Mouse (Mus musculus): ENCODE data around the gene Swi5. TPM values are rescaled to one million over a fixed set of nuclear protein-coding genes. Genes with fewer than 3 reads are reported as not detected.

The Swi5 gene
- 100 to 1,000 TPM in 1 of 2 experiments, 10 to 100 TPM in 1; 86.0 to 107 TPM for total RNA-seq (2023)

GRCm38 (mm10) chr2:32287923-32288367 lies at the start of gene Swi5:
Gene Swi5, minus strand, starts transcription at chr2:32288075.

GRCm38 (mm10) chr2:32287334-32287840 lies 488 bp downstream of the Swi5 start, which contains the start of gene Golga2:
Gene Golga2, plus strand, starts transcription at chr2:32287384.

DNA sequence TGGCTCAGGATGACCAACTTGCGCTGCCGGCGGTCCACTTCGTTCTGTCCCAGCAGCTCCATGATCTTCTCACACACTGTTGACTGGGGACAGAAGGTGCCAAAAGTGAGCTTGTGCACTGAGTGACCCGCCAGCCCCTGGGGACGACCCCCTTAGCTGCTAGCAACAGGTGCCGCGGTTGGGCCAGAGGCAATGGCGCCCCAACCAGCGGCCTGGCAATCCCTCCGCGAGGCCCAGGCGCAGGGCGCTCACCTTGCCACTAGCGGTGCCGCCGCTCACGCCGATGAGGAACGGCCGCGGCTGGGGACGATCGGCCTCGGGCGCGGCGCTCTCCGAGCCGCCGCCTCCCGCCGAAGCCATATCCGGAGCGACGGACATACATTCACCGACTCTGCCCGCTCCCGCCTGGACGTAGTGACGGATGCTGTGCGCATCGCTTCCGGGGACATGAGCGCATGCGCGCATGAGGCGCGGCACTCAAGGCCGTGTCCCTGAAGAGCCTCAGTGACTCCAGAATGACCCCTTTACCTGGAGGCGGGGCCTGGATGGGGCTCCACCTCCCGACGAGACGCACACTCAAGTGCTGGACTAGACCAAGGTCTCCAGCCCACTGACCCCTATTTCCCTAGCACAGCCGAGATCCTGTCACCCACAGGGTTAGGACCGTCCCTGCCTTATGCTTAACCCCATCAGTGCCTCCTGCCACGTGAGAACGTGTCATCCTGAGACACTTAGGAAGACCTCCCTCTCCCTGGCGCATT lies 28.0 kb downstream of the Swi5 start, which contains the start of gene Uck1:
Uck1 (minus strand) TSS at position 503 of the 761 bp plus-strand sequence.

GRCm38 (mm10) chr2:32235886-32236759 lies 51.8 kb downstream of the Swi5 start, which contains the start of gene Pomt1:
Gene Pomt1, plus strand, starts transcription at chr2:32236590.

Other genes with a start within 250 kb of the Swi5 start
- gene Fam78a, start 203.2 kb downstream of the Swi5 start, total RNA-seq (2023), result 10 to 100 TPM; 21.2 to 21.3 TPM
- gene Plpp7, start 192.5 kb downstream of the Swi5 start, total RNA-seq (2023), result under 1 TPM in 1 of 2 experiments, not detected in 1; 0.64 TPM
- gene Prrc2b, start 137.0 kb downstream of the Swi5 start, total RNA-seq (2023), result 100 to 1,000 TPM; 101 to 102 TPM
- 10 to 100 TPM; 23.8 to 24.8 TPM for gene Pomt1, start 51.5 kb downstream of the Swi5 start, total RNA-seq (2023)
- 100 to 1,000 TPM; 135 to 136 TPM for gene Uck1, start 27.9 kb downstream of the Swi5 start, total RNA-seq (2023)
- 10 to 100 TPM; 66.3 to 72.3 TPM for gene Golga2, start 691 bp downstream of the Swi5 start, total RNA-seq (2023)
- gene Ciz1, start 64.3 kb upstream of the Swi5 start, total RNA-seq (2023), result 100 to 1,000 TPM; 134 to 162 TPM
- gene Dnm1, start 65.3 kb upstream of the Swi5 start, total RNA-seq (2023), result not detected
- gene 1110008P14Rik, start 93.9 kb upstream of the Swi5 start, total RNA-seq (2023), result 10 to 100 TPM; 45.5 to 54.0 TPM
- 1 to 10 TPM; 1.7 to 2.3 TPM for gene Lcn2, start 100.2 kb upstream of the Swi5 start, total RNA-seq (2023)
- gene Ptges2, start 107.8 kb upstream of the Swi5 start, total RNA-seq (2023), result 10 to 100 TPM; 11.4 to 15.6 TPM
- 1 to 10 TPM; 3.9 to 5.5 TPM for gene Naif1, start 162.4 kb upstream of the Swi5 start, total RNA-seq (2023)
- gene Slc25a25, start 163.4 kb upstream of the Swi5 start, total RNA-seq (2023), result 10 to 100 TPM; 34.2 to 43.0 TPM
- 10 to 100 TPM; 69.0 to 74.8 TPM for gene Fam102a, start 247.3 kb upstream of the Swi5 start, total RNA-seq (2023)

Measured in B cell, adult 67 days (primary cell).